Mouse (Mus musculus): ENCODE results near the gene Elk4.

- TF ChIP-seq CTCF (IDR thresholded peaks at IDR 0.05; ENCODE audit: low read depth, low read length) (no peak), POLR2A (IDR thresholded peaks at IDR 0.05; ENCODE audit: extremely low read depth, insufficient read depth, low read length) (no peak)
Measured at GRCm38 (mm10) chr1:132028413-132028812, 21.0 kb downstream of the Elk4 start.
